ENCODE assay signal across 17 mouse cellular contexts in the genomic region with DNA sequence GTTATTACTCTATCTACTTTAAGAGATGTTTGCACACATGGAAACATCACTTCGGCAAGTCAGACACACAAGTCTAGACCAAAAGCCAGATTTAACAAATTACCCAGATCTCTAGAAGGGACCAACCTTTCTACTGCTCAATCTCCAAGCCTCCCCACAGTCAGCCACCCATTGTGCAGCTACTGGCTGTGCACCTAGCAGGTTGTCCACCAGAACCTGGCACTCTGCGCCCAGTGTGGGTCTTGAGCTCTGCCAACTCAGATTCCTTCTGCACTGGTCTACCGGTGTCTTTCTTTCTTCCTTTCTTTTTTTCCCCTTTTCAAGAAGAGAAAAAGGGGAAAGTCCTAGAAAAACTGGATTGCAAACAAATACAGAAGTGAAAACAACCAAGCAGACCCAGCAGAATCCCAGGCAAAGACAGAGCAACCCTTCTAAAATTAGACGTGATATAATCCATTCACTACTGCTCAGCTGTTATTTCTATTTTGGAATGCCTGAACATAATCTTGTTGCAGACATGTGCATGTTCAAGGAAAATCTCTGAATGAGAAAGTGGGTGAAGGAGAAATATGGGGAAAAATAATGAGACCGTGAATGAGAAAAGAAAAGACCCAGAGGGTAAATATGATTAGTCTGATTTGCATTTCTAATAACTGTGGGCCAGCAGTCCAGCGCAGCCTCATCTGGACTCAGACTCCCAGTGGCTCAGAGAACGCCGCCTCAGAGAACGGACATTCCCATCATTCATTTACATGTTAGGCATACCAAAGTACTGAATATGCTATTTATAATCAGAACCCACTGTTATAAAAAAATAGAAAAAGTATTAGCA. TPM values are rescaled to one million over a fixed set of nuclear protein-coding genes. Genes with fewer than 3 reads are reported as not detected.
DNase-seq lines count a peak whose midpoint lies in the region; ATAC-seq and TF ChIP-seq lines count a peak whose summit lies in the region.
"Had no signal": no experiment of that assay in that cellular context is flagged by ENCODE, and none has a peak within 500 bp of the region (broad histone marks: within the 10 kb centered on the region; RNA-seq: fewer than 3 reads in every experiment).

No protein-coding gene starts in this region.

- no peaks in the 10 kb centered on the region for H3K27me3 ChIP-seq in heart, embryonic 10.5 days (ENCODE audit: insufficient read depth, poor library complexity, severe bottlenecking)
- no peaks in the 10 kb centered on the region for H3K27me3 ChIP-seq in heart, postnatal 0 days (ENCODE audit: control insufficient read depth, insufficient read depth, low read length)
- H3K27me3 ChIP-seq in midbrain, embryonic 16.5 days (ENCODE audit: control insufficient read depth, insufficient read depth, low read depth, low read length): no peaks in the 10 kb centered on the region
- no peaks in the 10 kb centered on the region for H3K27me3 ChIP-seq in forebrain, embryonic 13.5 days
- H3K27me3 ChIP-seq: embryonic facial prominence, embryonic 13.5 days; forebrain, embryonic 12.5 days; limb, embryonic 12.5 days had no signal

- H3K9ac ChIP-seq in heart, postnatal 0 days (replicated peaks; ENCODE audit: low read depth, low read length): peak overlapping the region; percentile 37
- no peak overlapping the region for H3K9ac ChIP-seq in midbrain, embryonic 16.5 days (ENCODE audit: low read depth, low read length)
- H3K9ac ChIP-seq in forebrain, embryonic 13.5 days: no peak overlapping the region
- H3K9ac ChIP-seq: embryonic facial prominence, embryonic 13.5 days; forebrain, embryonic 12.5 days; limb, embryonic 12.5 days had no signal

- H3K36me3 ChIP-seq in heart, embryonic 10.5 days: no peaks in the 10 kb centered on the region
- H3K36me3 ChIP-seq in heart, postnatal 0 days (replicated peaks; ENCODE audit: control insufficient read depth, insufficient read depth, low read length): no peaks in the 10 kb centered on the region
- H3K36me3 ChIP-seq in midbrain, embryonic 16.5 days (ENCODE audit: control insufficient read depth, insufficient read depth, low read length): no peaks in the 10 kb centered on the region
- H3K36me3 ChIP-seq in forebrain, embryonic 13.5 days (ENCODE audit: poor library complexity, severe bottlenecking): no peaks in the 10 kb centered on the region
- H3K36me3 ChIP-seq: embryonic facial prominence, embryonic 13.5 days; forebrain, embryonic 12.5 days; G1E; limb, embryonic 12.5 days had no signal

- H3K4me1 ChIP-seq in heart, embryonic 10.5 days: no peaks in the 10 kb centered on the region
- peaks cover 6% of the 10 kb centered on the region; the same call in 1 of the 2 replicates for H3K4me1 ChIP-seq in heart, postnatal 0 days (ENCODE audit: control insufficient read depth, insufficient read depth)
- H3K4me1 ChIP-seq in midbrain, embryonic 16.5 days (ENCODE audit: control insufficient read depth, insufficient read depth, low read length): peaks cover 5% of the 10 kb centered on the region; the same call in 1 of the 2 replicates
- H3K4me1 ChIP-seq in forebrain, embryonic 13.5 days: peaks cover 8% of the 10 kb centered on the region; the same call in 1 of the 2 replicates
- H3K4me1 ChIP-seq: embryonic facial prominence, embryonic 13.5 days; limb, embryonic 12.5 days had no signal

- no peak overlapping the region for H3K27ac ChIP-seq in heart, embryonic 10.5 days
- peak overlapping the region; percentile 96 for H3K27ac ChIP-seq in heart, postnatal 0 days (ENCODE audit: low read depth)
- H3K27ac ChIP-seq in midbrain, embryonic 16.5 days (ENCODE audit: low read length): no peak overlapping the region
- H3K27ac ChIP-seq in forebrain, embryonic 13.5 days: no peak overlapping the region
- H3K27ac ChIP-seq: embryonic facial prominence, embryonic 13.5 days; forebrain, embryonic 12.5 days; limb, embryonic 12.5 days had no signal

- no peak overlapping the region for H3K4me3 ChIP-seq in heart, embryonic 10.5 days
- H3K4me3 ChIP-seq in heart, postnatal 0 days (ENCODE audit: low read depth, low read length): peak overlapping the region; percentile 24
- no peak overlapping the region for H3K4me3 ChIP-seq in midbrain, embryonic 16.5 days (ENCODE audit: low read depth, low read length)
- H3K4me3 ChIP-seq in forebrain, embryonic 13.5 days: no peak overlapping the region
- H3K4me3 ChIP-seq: embryonic facial prominence, embryonic 13.5 days; forebrain, embryonic 12.5 days; limb, embryonic 12.5 days had no signal

- H3K4me2 ChIP-seq in heart, postnatal 0 days (ENCODE audit: low read depth, low read length): peak overlapping the region; percentile 56
- H3K4me2 ChIP-seq in midbrain, embryonic 16.5 days (ENCODE audit: low read length): peak overlapping the region; percentile 13; the same call in 1 of the 2 replicates
- H3K4me2 ChIP-seq in forebrain, embryonic 13.5 days: no peak overlapping the region
- H3K4me2 ChIP-seq: embryonic facial prominence, embryonic 13.5 days; forebrain, embryonic 12.5 days; limb, embryonic 12.5 days had no signal

- TF ChIP-seq EP300 in heart, postnatal 0 days (IDR thresholded peaks at IDR 0.05; ENCODE audit: low read depth): no peak

- peak; percentile 91 for ATAC-seq in heart, postnatal 0 days (ENCODE audit: insufficient read depth, low read depth)
- no peak for ATAC-seq in midbrain, embryonic 16.5 days
- no peak for ATAC-seq in forebrain, embryonic 13.5 days

- 85% methylated on average over 9 of the region's 9 CpGs for WGBS in heart, embryonic 10.5 days
- WGBS in heart, postnatal 0 days: 41% methylated on average over 9 of the region's 9 CpGs
- 52% methylated on average over 9 of the region's 9 CpGs for WGBS in midbrain, embryonic 16.5 days
- WGBS in forebrain, embryonic 13.5 days: 63% methylated on average over 9 of the region's 9 CpGs

- no peaks in the 10 kb centered on the region for H3K9me3 ChIP-seq in heart, embryonic 10.5 days
- H3K9me3 ChIP-seq in heart, postnatal 0 days (replicated peaks; ENCODE audit: control insufficient read depth, low read length): no peaks in the 10 kb centered on the region
- no peaks in the 10 kb centered on the region for H3K9me3 ChIP-seq in midbrain, embryonic 16.5 days (replicated peaks; ENCODE audit: control insufficient read depth, low read length, poor library complexity, severe bottlenecking)
- no peaks in the 10 kb centered on the region for H3K9me3 ChIP-seq in forebrain, embryonic 13.5 days (replicated peaks)
- H3K9me3 ChIP-seq: embryonic facial prominence, embryonic 13.5 days; forebrain, embryonic 12.5 days; limb, embryonic 12.5 days had no signal

- peak; percentile 3 to 22 for DNase-seq in heart, adult 18-20 months
- no peak for DNase-seq in heart, embryonic 10.5 days (ENCODE audit: low spot score)
- DNase-seq in brain, embryonic 14.5 days (ENCODE audit: low read depth): peak; percentile 36
- DNase-seq in heart, postnatal 0 days (ENCODE audit: low spot score): peak; percentile 74
- DNase-seq in MN1 (ENCODE audit: low spot score): no peak
- DNase-seq in embryo, embryonic 11 days: no peak
- DNase-seq: adrenal gland, postnatal 14 days; gastrocnemius, postnatal 25 days; kidney, postnatal 14 days; layer of hippocampus, postnatal 36 days; thymus, adult 18-20 months had no signal

- no peak for TF ChIP-seq POLR2A in brain, embryonic 14.5 days (IDR thresholded peaks at IDR 0.05; ENCODE audit: borderline replicate concordance, extremely low read depth, insufficient read depth, insufficient read length, poor library complexity, severe bottlenecking)

- no peak for TF ChIP-seq CTCF in brain, embryonic 14.5 days (IDR thresholded peaks at IDR 0.05; ENCODE audit: borderline replicate concordance, extremely low read depth, insufficient read depth, insufficient read length)
- TF ChIP-seq CTCF in heart, postnatal 0 days (IDR thresholded peaks at IDR 0.05; ENCODE audit: low read depth): no peak

RNA-seq across cellular contexts. Expression of gene Pld5, which starts 27.0 kb away (rescaled TPM):
- under 1 TPM; 0.15 to 0.44 TPM for total RNA-seq in heart, adult 18-20 months (2021)
- polyA plus RNA-seq in heart, embryonic 10.5 days (2016; fragmentation: Nextera tagmentation; extraction: Ambion mirVana): 0.09 and 0.31 TPM in 2 replicates
- 1.5 and 4.3 TPM in 2 replicates for polyA plus RNA-seq in brain, embryonic 14.5 days (2012; rRNA removed)
- total RNA-seq in heart, postnatal 0 days (2014; rRNA removed; ENCODE audit: low replicate concordance): 0.15 and 0.65 TPM in 2 replicates
- polyA plus RNA-seq in heart, postnatal 0 days (2015; fragmentation: Nextera tagmentation; extraction: Ambion mirVana): 0.34 and 0.51 TPM in 2 replicates
- 5.0 TPM in 2 replicates for polyA plus RNA-seq in midbrain, embryonic 16.5 days (2015; fragmentation: Nextera tagmentation; extraction: Ambion mirVana)
- 0.80 and 0.92 TPM in 2 replicates for polyA plus RNA-seq in forebrain, embryonic 13.5 days (2015; fragmentation: Nextera tagmentation; extraction: Ambion mirVana)
- polyA plus RNA-seq: G1E had no signal

Comparison
In these comparisons a context has a peak if more than half of its experiments do, and no peak if none do; other contexts are left out.
1. DNase-seq: peak in heart, adult 18-20 months (2 of 2), brain, embryonic 14.5 days (single experiment) and heart, postnatal 0 days (single experiment); none in heart, embryonic 10.5 days (single experiment), MN1 (single experiment) and embryo, embryonic 11 days (single experiment).